Mouse (Mus musculus) T-cell, adult 66 days (primary cell): ENCODE results near the gene Pkm. TPM values are rescaled to one million over a fixed set of nuclear protein-coding genes. Genes with fewer than 3 reads are reported as not detected.

Experiments used
- total RNA-seq, 2 experiments: library from RNA; stranded (reverse); gene quantifications; 3 replicates in 1 of 2; 4 replicates in 1 of 2; pipeline ENCODE4 v1.2.4; 2023

Gene Pkm
- 100 to 1,000 TPM; 336 to 357 TPM for total RNA-seq

GRCm38 (mm10) chr9:59655958-59656634 lies at the start of gene Pkm:
Pkm (plus strand) TSS chr9:59656368.

GRCm38 (mm10) chr9:59616622-59617306 lies 39.4 kb upstream of the Pkm start, which contains the start of gene Parp6:
Parp6 (plus strand) TSS chr9:59617284.

GRCm38 (mm10) chr9:59679678-59680533 lies 23.7 kb downstream of the Pkm start, which contains the start of gene Gramd2:
Gramd2 (plus strand) TSS chr9:59680144.

Other genes starting within 250 kb of the Pkm start
- gene Arih1, start 169.8 kb upstream of the Pkm start, total RNA-seq: 100 to 1,000 TPM; 160 to 169 TPM
- 10 to 100 TPM; 49.1 to 50.7 TPM for gene Hexa, start 116.8 kb upstream of the Pkm start, total RNA-seq
- gene Tmem202, start 116.5 kb upstream of the Pkm start, total RNA-seq: 1 to 10 TPM; 2.3 to 3.3 TPM
- gene Celf6, start 78.5 kb upstream of the Pkm start, total RNA-seq: not detected
- gene Parp6, start 39.1 kb upstream of the Pkm start, total RNA-seq: 10 to 100 TPM; 66.1 to 66.8 TPM
- not detected for gene Gramd2, start 23.8 kb downstream of the Pkm start, total RNA-seq
- gene Senp8, start 94.3 kb downstream of the Pkm start, total RNA-seq: 1 to 10 TPM; 1.8 to 2.4 TPM
- 10 to 100 TPM; 14.6 to 21.0 TPM for gene Myo9a, start 94.5 kb downstream of the Pkm start, total RNA-seq